Mouse (Mus musculus) monocyte, adult 5-6 weeks (primary cell): ENCODE data around the gene Cfap73. TPM values are rescaled to one million over a fixed set of nuclear protein-coding genes. Genes with fewer than 3 reads are reported as not detected.

ENCODE experiments used
- ATAC-seq: fragments of 153-309, 156-312 bp; replicated peaks from 2 replicates; pipeline ENCODE4 v1.8.0; 2017; ENCODE audit warnings: mild to moderate bottlenecking; ENCODE audit not compliant: low TSS enrichment, insufficient number of reproducible peaks, severe bottlenecking, poor library complexity, low FRiP score
- total RNA-seq: library from RNA; stranded (forward); fragments of 200-1000, 200-491, 200-594 nt; gene quantifications from 3 replicates; pipeline ENCODE4 v1.2.3, GENCODE M21; 2017

Gene Cfap73
- total RNA-seq, 1 experiment from 2014 or later: not detected

GRCm38 (mm10) chr5:120621078-120621765, 12.8 kb downstream of the Cfap73 start:
- no peak for ATAC-seq

- peak; percentile 24; the same call in 1 of the 2 replicates for ATAC-seq
Measured at GRCm38 (mm10) chr5:120620375-120621077, 13.5 kb downstream of the Cfap73 start.

- no peak for ATAC-seq
Measured at GRCm38 (mm10) chr5:120619201-120619600, 14.8 kb downstream of the Cfap73 start.

GRCm38 (mm10) chr5:120618778-120619177, 15.3 kb downstream of the Cfap73 start:
- ATAC-seq: no peak

- ATAC-seq: no peak
Measured at GRCm38 (mm10) chr5:120615903-120616302, 18.1 kb downstream of the Cfap73 start.

- peak; percentile 87 for ATAC-seq
Measured at GRCm38 (mm10) chr5:120612822-120613604, 21.0 kb downstream of the Cfap73 start.

- ATAC-seq: peak; percentile 73
Measured at GRCm38 (mm10) chr5:120612442-120612821, 21.6 kb downstream of the Cfap73 start, which contains the start of the genes Rita1 and Ddx54. TSS of gene Rita1 (minus strand) at chr5:120612589. TSS of gene Ddx54 (plus strand) at chr5:120612739.

- ATAC-seq: no peak
Measured at GRCm38 (mm10) chr5:120611416-120611815, 22.6 kb downstream of the Cfap73 start.

- no peak for ATAC-seq
Measured at GRCm38 (mm10) chr5:120610906-120611305, 23.1 kb downstream of the Cfap73 start.

GRCm38 (mm10) chr5:120609246-120609775, 24.7 kb downstream of the Cfap73 start:
- no peak for ATAC-seq

GRCm38 (mm10) chr5:120607335-120607734, 26.7 kb downstream of the Cfap73 start:
- ATAC-seq: no peak

GRCm38 (mm10) chr5:120606590-120607200, 27.3 kb downstream of the Cfap73 start:
- no peak for ATAC-seq

- peak; percentile 75 for ATAC-seq
Measured at GRCm38 (mm10) chr5:120605688-120606087, 28.3 kb downstream of the Cfap73 start.

GRCm38 (mm10) chr5:120605241-120605661, 28.8 kb downstream of the Cfap73 start:
- ATAC-seq: no peak

GRCm38 (mm10) chr5:120604839-120605238, 29.2 kb downstream of the Cfap73 start:
- peak; percentile 57; the same call in 1 of the 2 replicates for ATAC-seq

- no peak for ATAC-seq
Measured at GRCm38 (mm10) chr5:120603515-120603914, 30.5 kb downstream of the Cfap73 start.

- ATAC-seq: no peak
Measured at GRCm38 (mm10) chr5:120602210-120602609, 31.8 kb downstream of the Cfap73 start.

- ATAC-seq: no peak
Measured at GRCm38 (mm10) chr5:120600946-120601668, 32.9 kb downstream of the Cfap73 start.
